Mouse (Mus musculus) retina, postnatal 7 days (tissue): ENCODE data around the gene 1810049J17Rik.

Source experiments
- DNase-seq: peaks from one replicate; pipeline ENCODE4 v3.0.0-alpha.2; 2012; ENCODE audit warnings: low read depth, low spot score

The 1810049J17Rik gene

DNA sequence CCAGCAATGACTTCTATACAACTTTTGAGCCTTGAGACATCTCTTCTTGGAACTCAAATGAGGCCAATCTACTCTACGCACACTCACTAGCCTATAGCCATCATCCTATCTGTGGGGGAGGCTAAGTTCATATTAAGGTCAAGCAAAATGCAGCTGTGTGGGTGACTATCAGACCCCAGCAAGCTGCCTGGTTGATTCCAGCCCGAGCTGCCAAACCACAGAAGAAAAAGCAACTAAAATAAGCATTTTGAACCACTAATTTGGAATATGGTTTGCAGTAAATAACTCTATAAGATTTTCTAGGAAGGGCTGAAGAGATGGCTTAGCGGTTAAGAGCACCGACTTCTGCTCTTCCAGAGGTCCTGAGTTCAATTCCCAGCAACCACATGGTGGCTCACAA is 11.0 kb downstream of the 1810049J17Rik start:
- DNase-seq, result no peak

DNA sequence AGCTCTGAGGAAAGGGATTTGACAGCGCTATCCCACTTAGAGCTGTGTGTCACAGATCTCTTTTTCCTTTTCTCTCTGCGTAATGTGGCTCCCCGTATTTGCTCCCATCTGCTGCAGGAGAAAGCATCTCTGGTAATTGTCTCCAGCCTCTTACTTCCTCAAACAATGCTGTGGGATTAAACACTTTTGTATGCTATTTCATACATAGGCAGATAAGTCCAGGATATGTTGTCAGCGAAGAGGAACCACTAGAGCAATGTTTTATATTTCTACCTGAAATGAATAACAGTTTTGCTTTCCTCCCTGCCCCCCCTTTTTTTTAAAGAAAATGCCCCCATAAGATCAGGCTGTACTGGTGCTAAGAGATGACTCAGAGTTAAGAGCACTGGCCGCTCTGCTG is 13.2 kb downstream of the 1810049J17Rik start:
- no peak for DNase-seq

DNA sequence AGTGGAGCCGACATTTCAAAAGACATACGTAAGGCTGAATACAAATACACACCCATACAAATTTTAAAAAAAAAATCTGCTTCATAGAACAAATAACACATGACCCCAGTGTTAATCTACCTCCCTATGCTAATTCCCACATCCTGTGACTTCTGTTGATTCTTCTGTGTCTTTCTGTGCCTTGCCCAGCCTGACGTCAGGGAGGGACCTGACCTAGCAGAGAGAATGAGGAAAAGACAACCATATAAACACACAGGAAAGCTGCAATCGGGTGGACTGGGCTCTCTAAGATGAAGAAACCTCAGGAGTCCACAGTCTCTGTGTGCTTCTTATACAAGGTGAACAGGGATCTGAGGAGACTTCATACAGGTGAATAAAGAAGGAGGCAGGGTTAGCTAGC is 14.6 kb downstream of the 1810049J17Rik start:
- DNase-seq, result no peak

DNA sequence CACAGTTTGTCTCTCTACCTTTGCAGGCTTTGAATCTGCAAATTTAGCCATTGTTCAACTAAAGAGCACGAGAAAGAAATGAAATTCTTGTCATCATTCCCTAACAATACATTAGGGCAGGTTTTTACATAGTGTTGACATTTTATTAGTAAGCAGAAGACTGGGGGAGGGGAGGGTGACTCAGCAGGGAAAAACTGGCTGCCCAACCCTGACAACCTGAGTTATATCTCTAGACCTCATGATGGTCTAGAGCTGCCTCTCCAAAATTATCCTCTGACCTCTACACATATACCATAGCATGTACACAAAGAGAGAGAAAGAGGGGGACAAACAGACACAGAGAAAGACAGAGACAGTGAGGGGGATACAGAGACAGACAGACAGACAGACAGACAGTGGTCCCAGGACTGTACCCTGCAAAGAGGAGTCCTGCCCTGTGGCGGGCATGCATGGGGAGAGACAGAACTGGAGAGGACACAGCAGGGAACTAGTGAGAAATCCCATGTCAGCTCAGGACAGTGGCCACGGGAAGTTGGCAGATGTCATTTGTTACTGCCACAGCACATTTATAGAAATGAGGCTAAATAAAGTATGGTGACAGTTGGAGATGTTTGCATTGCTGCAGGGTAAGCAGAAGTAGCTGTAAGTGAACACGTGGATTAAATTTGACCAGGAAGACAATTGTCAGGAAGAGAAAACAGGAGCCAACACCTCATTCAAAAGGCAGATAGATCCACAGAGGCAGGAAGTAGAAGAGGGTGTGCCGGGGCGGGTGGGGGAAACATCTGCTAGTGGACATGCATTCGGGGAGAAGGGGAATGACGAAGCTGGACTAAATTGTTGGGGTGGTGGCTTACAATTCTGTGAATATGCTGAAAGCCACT is 15.3 kb downstream of the 1810049J17Rik start:
- no peak for DNase-seq

DNA sequence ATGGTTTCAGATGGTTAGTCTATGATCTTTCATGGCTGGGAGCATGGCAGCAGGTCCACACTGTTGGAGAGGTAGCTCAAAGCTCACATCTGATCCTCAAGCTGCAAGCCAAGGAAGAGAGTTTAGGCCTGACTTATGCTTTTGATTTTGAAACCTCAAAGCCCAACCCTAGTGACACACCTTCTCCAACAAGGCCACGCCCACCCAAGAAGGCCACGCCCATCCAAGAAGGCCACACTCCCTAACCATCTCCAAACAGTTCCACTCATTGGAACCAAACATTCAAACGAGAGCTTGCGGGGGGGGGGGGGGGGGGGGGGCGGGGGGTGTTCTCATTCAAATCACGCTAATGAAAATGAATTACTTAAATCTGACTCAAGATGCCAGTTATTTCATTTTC is 19.9 kb downstream of the 1810049J17Rik start:
- DNase-seq, result no peak

DNA sequence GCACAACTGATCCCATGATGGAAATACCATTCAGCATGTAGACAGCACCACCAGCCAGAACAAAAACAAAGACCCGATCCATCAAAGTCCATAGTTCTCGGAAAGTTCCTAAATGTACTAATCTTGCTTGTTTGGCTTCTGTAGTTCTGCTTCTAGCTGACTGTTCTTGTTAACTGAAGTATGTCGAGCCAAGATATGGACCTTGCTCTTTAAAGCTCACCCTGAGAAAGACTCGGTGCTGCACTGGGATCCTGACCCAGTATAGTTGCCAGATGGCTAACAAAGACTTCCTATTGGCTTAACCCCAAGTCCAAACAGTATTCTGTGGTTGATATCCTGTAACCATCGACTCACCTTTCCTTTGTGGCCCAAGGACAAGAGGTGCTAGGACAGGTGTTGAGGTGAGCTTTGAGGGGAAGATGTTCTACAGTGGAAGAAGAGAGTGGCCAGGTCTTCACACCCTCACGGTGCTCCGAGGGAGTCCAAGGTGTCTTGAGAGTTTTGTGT is 23.4 kb downstream of the 1810049J17Rik start:
- DNase-seq, result no peak

DNA sequence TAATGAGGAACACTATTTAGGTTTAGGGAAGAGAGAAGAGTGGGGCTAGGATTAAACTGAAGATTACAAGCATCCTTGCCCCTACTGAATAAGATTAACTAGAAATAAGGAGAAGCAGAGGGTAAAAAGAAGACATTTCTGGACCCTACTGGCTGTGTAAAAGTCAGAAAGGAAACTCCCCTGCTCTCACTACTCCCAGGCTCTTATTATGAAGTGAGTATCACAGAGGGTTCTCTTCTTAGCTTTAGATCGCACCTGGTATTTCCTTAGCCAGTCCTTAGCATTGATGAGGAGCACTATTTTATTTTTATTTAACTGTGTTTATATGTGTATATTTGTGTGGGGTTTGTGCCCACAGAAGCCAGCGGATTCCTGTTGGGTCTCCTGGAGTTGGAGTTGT is 25.5 kb downstream of the 1810049J17Rik start:
- DNase-seq, result no peak

DNA sequence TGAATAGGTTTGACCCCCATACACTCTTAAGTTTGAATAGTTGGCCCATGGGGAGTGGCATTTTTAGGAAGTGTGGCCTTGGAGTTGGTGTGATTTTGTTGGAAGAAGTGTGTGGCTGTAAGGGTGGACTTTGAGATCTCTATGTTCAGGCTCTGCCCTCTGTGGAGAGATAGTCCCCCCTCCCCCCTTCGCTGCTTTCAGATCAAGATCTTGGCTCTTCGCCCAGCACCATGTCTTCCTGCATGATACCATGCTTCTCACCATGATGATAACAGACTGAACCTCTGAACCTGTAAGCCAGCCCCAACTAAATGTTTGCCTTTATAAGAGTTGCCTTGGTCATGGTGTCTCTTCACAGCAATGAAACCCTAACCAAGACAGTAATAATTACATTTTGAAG is 29.9 kb downstream of the 1810049J17Rik start:
- no peak for DNase-seq

DNA sequence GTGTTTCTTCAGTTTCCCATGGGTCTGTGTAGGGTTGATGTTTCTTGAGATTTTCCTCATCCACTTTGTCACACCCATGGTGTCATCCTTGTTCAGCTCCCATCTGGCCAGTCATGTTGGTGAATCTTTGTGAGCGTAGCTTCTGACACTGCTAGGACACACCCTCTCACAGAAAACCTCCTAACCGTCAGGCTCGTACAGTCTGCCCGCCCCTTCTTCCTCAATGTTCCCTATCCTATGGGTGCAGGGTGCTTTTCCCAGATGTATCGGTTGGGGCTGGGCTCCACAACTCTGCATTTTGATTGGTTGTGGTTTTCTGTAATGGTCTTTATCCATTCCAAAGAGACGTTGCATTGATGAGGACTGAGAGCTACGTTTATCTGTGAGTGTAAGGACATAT is 31.4 kb downstream of the 1810049J17Rik start:
- DNase-seq, result no peak

DNA sequence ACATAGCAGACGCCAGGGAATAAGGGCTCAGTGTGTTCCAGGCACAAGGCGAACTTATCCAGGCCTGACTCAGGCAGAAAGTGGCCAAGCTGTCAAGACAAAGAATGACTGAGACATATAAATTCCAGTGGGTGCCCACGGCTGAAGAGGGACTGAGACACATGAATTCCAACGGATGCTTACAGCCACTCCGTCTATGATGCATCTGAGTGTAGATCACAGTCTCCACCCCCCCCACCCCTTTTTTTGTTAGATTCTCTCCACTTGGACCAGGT is 36.2 kb downstream of the 1810049J17Rik start:
- no peak for DNase-seq

DNA sequence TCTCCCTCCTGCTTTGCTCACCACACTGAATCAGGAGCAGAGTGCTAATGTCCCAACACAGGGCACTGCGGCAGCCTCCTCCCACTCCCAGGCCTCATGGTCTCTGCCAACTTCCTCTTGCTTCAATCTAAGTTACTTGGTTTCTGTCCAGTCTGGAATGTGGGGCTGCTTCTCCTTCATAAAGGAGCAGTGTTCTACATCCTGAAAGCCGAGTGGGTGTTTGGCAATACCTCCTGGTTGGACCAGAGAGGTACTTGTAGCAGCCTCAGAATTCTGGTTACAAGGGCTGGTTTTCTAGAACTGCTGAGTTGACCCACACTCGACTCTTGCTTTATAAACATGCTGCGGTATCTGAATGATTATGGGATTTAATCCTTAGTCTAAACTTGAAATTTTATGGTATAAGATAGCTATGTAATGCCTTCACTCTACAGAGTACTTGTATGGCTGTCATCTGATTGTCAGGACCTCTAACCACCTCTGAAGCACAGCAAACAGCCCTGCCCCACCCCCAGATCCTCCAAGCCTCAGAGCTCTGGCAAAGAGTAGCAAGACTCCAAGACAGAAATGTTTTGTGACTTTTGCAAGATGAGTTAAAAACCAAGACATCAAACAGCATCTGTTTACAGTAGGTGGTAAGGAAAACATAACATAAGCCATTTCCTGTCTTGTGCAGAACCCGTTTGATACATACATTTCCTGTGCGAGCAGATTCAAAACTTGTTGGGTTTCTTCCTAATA is 36.7 kb downstream of the 1810049J17Rik start:
- no peak for DNase-seq

DNA sequence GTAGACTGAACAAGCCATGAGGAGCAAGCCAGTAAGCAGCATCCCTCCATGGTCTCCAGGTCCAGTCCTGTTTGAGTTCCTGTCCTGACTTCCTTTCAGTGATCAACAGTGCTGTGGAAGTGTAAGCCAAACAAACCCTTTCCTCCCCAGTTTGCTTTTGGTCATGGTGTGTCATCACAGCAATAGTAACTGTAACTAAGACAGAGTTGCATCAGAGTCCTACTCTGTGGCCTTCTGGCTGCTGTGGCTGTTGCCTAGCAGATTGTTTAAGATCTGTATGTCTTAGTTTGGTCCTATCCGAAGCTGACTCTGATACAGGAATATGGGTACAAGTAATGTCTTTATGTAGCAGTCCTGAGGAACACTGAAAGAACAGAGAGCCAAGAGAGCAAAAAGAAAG is 41.9 kb downstream of the 1810049J17Rik start:
- DNase-seq, result no peak

DNA sequence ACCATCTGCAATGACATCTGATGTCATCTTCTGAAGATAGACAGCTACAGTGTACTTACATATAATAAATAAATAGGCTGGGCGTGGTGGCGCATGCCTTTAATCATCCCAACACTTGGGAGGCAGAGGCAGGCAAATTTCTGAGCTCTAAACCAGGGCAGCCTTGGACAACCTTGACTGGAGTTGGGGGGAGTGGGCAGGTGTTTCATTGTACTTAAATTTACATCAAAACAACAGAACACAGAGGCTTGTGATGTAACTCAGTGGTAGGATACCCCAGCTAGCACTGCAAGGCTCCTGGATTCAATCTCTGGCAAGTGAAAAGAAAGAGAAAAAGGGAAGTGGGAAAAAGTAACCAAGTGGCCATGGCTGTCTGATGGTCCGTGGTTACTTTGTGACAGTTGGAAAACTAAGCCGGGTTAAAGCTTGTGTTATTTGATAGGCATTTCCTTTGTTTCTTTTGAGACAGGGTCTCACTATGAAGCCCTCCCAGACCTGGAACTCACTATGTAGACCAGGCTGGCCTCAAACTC is 46.5 kb downstream of the 1810049J17Rik start:
- no peak for DNase-seq

DNA sequence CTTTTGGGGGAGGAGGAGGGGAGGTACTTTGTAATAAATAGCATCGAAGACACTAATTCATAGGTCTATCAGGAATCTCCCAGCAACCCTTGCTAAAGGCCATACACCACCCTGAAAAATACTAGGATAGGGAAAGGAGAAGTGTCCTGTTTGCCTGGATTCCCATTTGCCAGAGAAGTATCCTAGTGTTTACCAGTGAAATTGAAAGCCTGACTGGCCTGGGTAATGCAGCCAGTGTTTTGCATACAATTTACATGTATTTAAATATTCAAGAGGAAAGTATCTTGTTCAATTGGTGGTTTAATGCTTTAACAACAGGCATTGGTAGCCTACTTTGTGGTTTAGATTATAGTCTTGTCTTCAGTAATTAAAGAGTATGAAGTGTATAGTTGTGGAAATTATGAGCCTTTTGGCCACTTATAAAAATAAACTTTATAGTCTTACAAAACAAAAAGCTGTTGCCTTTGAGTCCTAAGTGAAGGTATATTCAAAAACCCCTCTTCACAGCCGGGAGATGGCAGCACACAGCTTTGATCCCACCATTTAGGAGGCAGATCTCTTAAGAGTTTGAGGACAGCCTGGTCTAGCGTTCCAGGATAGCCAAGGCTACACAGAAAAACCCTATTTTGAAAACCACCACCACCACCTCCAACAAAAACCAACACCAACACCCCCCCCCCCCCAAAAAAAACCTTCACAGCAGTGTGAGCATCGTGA is 47.5 kb downstream of the 1810049J17Rik start:
- no peak for DNase-seq

DNA sequence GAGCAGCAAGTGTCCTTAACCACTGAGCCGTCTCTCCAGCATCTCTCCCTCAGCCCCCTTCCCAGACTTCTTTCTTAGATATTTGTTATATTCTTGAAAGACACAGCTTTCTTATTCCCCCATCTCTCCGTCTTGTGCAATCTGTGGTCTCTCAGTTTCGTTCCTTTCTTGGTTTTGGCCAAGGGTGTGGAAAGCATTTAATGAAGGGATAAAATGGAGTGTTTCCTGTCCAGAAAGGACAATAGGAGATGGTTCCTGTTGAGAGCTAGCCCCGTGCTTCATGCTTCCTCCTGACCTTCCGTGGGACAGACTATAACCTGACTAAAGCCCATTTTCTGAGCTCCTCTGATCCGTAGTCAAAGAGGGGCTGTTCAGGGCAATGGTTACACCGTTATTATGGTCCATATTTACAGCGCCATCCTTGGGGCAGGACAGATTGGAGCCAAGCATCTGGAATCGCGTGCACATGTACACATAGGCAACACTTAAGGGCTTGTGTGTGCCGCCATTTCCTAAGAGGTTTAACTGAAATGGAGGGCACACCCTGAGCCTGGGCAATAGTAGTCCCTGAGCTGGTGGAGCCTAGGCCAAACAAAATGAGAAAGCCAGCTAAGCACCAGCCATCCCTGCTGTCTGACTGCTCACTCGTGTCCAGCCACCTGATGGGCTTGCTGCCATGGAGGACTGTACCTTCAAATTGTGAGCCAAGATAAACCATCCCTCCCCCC is 48.2 kb downstream of the 1810049J17Rik start:
- no peak for DNase-seq
